Mouse (Mus musculus) intestine, postnatal 0 days (tissue): Measurements from ENCODE around the gene Aldh4a1. TPM values are rescaled to one million over a fixed set of nuclear protein-coding genes. Genes with fewer than 3 reads are reported as not detected.

ENCODE experiments used
- ATAC-seq: fragments of 200-750 bp; cut with Nextera tagmentation; 2 replicates; pipeline ENCODE4 v1.8.0; 2017; ENCODE audit warnings: mild to moderate bottlenecking, moderate TSS enrichment, moderate library complexity
- H3K27ac ChIP-seq: fragments of 300-500 bp; sonication (generic); 2 replicates; pipeline ENCODE4 v1.5.1; 2014; ENCODE audit warnings: mild to moderate bottlenecking, low read depth, low read length, moderate library complexity
- H3K27me3 ChIP-seq: fragments of 300-500 bp; sonication (generic); replicated peaks from 2 replicates; pipeline ENCODE4 v1.6.1; 2014; ENCODE audit warnings: low read length, mixed read lengths; ENCODE audit not compliant: control insufficient read depth, insufficient read depth
- H3K36me3 ChIP-seq: fragments of 300-500 bp; sonication (generic); 2 replicates; pipeline ENCODE4 v1.6.1; 2014; ENCODE audit warnings: mild to moderate bottlenecking, moderate library complexity; ENCODE audit not compliant: control insufficient read depth, insufficient read depth
- H3K4me1 ChIP-seq: fragments of 300-500 bp; sonication (generic); replicated peaks from 2 replicates; pipeline ENCODE4 v1.6.1; 2014; ENCODE audit warnings: antibody characterized with exemption, low read length, mixed read lengths; ENCODE audit not compliant: control insufficient read depth, insufficient read depth
- H3K4me2 ChIP-seq: fragments of 300-500 bp; sonication (generic); replicated peaks from 2 replicates; pipeline ENCODE4 v1.6.1; 2014; ENCODE audit warnings: low read depth, mild to moderate bottlenecking, moderate library complexity
- H3K4me3 ChIP-seq: fragments of 300-500 bp; sonication (generic); 2 replicates; pipeline ENCODE4 v1.5.1; 2014; ENCODE audit warnings: low read depth, low read length
- H3K9ac ChIP-seq: fragments of 300-500 bp; sonication (generic); 2 replicates; pipeline ENCODE4 v1.6.1; 2014; ENCODE audit warnings: mild to moderate bottlenecking, low read depth, low read length
- H3K9me3 ChIP-seq: fragments of 300-500 bp; sonication (generic); 2 replicates; pipeline ENCODE4 v1.6.1; 2016; ENCODE audit warnings: mixed run types; ENCODE audit not compliant: control insufficient read depth
- CTCF ChIP-seq: sonication (generic); IDR thresholded peaks from 2 replicates; pipeline ENCODE4 v1.5.1; 2016; ENCODE audit warnings: low read depth, mild to moderate bottlenecking, control low read depth, antibody characterized with exemption, moderate library complexity
- WGBS: fragments of 180-500 bp; shearing (Covaris S2); extraction: QIAGEN DNeasy Blood & Tissue Kit; methylation state at CpG from one replicate; pipeline ENCODE4 v1.1.7; 2014; 5-methylcytosine and 5-hydroxymethylcytosine counted together
- polyA plus RNA-seq: library from polyadenylated mRNA; unstranded; fragments of >200 nt; fragmentation: Nextera tagmentation; extraction: Ambion mirVana; gene quantifications from 2 replicates; pipeline ENCODE4 v1.2.1, GENCODE M21; 2015

Aldh4a1 gene
- polyA plus RNA-seq, 1 experiment from 2014 or later, result 3.9 TPM

- H3K9ac ChIP-seq, result no peak overlapping the region
- peak overlapping the region; percentile 12; the same call in 1 of the 2 replicates for H3K4me3 ChIP-seq
- no peaks in the 10 kb centered on the region; the same call in 1 of the 2 replicates for H3K27me3 ChIP-seq
- H3K27ac ChIP-seq, result peak overlapping the region; percentile 74; the same call in 1 of the 2 replicates
- H3K36me3 ChIP-seq, result no peaks in the 10 kb centered on the region
- ATAC-seq, result 0 out of 2 replicates have a peak, but pooled peaks have one; percentile 37
- 12% methylated on average over 6 of the region's 6 CpGs for WGBS
- no peaks in the 10 kb centered on the region for H3K9me3 ChIP-seq
- peak overlapping the region; percentile 51 for H3K4me2 ChIP-seq
- TF ChIP-seq CTCF, result no peak
- H3K4me1 ChIP-seq, result peaks cover 20% of the 10 kb centered on the region
These were observed 41.1 kb upstream of the Aldh4a1 start for GRCm38 (mm10) chr4:139581427-139582051.

GRCm38 (mm10) chr4:139582346-139582745 lies 40.3 kb upstream of the Aldh4a1 start:
- no peaks in the 10 kb centered on the region for H3K36me3 ChIP-seq
- H3K4me1 ChIP-seq, result peaks cover 20% of the 10 kb centered on the region
- no peak overlapping the region for H3K4me2 ChIP-seq
- H3K4me3 ChIP-seq, result no peak overlapping the region
- ATAC-seq, result no peak
- no peak for TF ChIP-seq CTCF
- 75% methylated on average over 6 of the region's 6 CpGs for WGBS
- no peaks in the 10 kb centered on the region for H3K9me3 ChIP-seq
- H3K9ac ChIP-seq, result no peak overlapping the region
- no peaks in the 10 kb centered on the region for H3K27me3 ChIP-seq
- no peak overlapping the region for H3K27ac ChIP-seq

- H3K9ac ChIP-seq, result no peak overlapping the region
- no peak overlapping the region for H3K27ac ChIP-seq
- H3K4me2 ChIP-seq, result no peak overlapping the region
- no peak overlapping the region for H3K4me3 ChIP-seq
- peak; percentile 60 for TF ChIP-seq CTCF
- H3K9me3 ChIP-seq, result no peaks in the 10 kb centered on the region
- H3K36me3 ChIP-seq, result no peaks in the 10 kb centered on the region
- WGBS, result 71% methylated on average over 3 of the region's 3 CpGs
- H3K4me1 ChIP-seq, result peaks cover 20% of the 10 kb centered on the region
- H3K27me3 ChIP-seq, result no peaks in the 10 kb centered on the region
- ATAC-seq, result no peak
These were observed 39.8 kb upstream of the Aldh4a1 start for GRCm38 (mm10) chr4:139582903-139583302.

- Histone ChIP-seq H3K9ac (no peak overlapping the region), H3K9me3 (no peaks in the 10 kb centered on the region), H3K4me3 (no peak overlapping the region), H3K27me3 (no peaks in the 10 kb centered on the region), H3K4me1 (peaks cover 20% of the 10 kb centered on the region), H3K36me3 (no peaks in the 10 kb centered on the region), H3K4me2 (no peak overlapping the region), H3K27ac (no peak overlapping the region)
- 83% methylated on average over 11 of the region's 11 CpGs for WGBS
- no peak for TF ChIP-seq CTCF
- ATAC-seq, result no peak
These were observed 38.9 kb upstream of the Aldh4a1 start for GRCm38 (mm10) chr4:139583629-139584245.

- no peaks in the 10 kb centered on the region for H3K27me3 ChIP-seq
- ATAC-seq, result no peak
- no peak overlapping the region for H3K4me3 ChIP-seq
- H3K4me1 ChIP-seq, result peaks cover 20% of the 10 kb centered on the region
- 78% methylated on average over 11 of the region's 11 CpGs for WGBS
- TF ChIP-seq CTCF, result no peak
- H3K9ac ChIP-seq, result no peak overlapping the region
- no peak overlapping the region for H3K27ac ChIP-seq
- no peak overlapping the region for H3K4me2 ChIP-seq
- H3K9me3 ChIP-seq, result no peaks in the 10 kb centered on the region
- H3K36me3 ChIP-seq, result no peaks in the 10 kb centered on the region
These were observed 38.0 kb upstream of the Aldh4a1 start for GRCm38 (mm10) chr4:139584704-139585103.

GRCm38 (mm10) chr4:139585713-139586112 lies 37.0 kb upstream of the Aldh4a1 start:
- Histone ChIP-seq H3K4me2 (no peak overlapping the region), H3K27me3 (no peaks in the 10 kb centered on the region), H3K27ac (no peak overlapping the region), H3K4me3 (no peak overlapping the region), H3K9ac (no peak overlapping the region), H3K9me3 (no peaks in the 10 kb centered on the region), H3K36me3 (no peaks in the 10 kb centered on the region), H3K4me1 (peaks cover 16% of the 10 kb centered on the region)
- ATAC-seq, result no peak
- WGBS, result 73% methylated on average over 7 of the region's 7 CpGs
- TF ChIP-seq CTCF, result no peak
